Mouse (Mus musculus) spleen, adult 18-20 months (tissue): Measurements from ENCODE around the gene Bcam.
A peak's percentile ranks its signal among the peaks of the same experiment; 100 is the strongest.

Experiments
- DNase-seq, 2 experiments: peaks; one replicate each; pipeline ENCODE4 v3.0.0; 2022; ENCODE audit warnings: mixed read lengths in 2 of 2

Gene Bcam

DNA sequence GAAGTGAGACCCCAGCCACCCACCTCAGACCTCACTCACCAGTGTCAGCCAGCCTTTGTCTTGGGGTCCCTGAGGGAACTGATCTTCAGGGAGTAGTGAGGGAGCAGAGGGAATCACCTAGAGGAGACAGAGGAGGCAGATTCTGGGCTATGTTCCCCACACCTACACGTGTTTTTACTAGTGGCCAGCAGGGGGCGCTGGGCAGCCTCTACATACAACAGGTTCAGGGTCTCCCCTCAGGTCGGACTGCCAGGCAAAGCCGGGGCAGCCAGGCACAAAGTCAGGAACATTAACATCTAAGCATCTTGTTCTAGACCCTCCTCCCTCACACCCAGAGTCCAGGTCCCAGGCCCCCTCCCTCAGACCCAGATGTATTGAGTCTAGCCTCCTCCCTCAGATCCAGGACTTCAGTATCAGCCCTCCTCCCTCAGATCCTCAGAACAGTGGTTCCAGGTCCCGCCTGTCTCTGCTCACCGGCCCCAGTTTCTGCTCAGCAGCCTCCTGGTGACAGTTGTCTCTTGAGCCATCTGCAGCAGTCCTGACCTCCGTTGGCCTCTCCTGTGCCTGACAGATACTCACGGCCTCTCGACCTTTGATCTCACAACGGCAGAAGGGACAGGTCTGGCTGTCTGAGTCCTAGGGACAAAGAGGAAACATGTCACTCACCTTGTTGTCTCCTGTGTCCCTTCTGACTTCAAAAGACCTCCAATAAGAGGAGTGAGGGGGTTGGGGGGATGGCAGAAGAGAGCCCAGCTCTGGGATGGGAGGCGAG lies 14.1 kb upstream of the Bcam start:
- DNase-seq = no peak

DNA sequence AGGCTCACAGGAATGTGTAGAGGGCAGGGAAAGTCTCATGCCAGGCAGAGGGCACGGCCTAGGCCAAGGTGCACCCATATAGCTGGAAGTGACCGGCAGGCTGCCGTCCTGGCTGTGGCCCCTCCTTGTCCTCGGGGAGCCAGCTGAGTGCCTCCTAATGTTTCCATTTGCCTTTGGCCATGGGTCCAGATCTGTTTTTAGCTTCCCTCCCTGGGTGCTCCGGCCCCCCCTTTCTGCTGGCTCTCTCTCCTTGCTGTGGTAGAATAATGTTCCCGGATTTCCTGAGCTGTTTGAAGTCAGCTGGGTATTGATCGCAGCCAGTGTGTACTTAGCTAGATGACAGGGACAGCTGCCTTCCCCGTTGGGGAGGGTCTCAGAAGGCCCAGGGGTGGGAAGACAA lies 12.8 kb upstream of the Bcam start:
- DNase-seq = no peak

DNA sequence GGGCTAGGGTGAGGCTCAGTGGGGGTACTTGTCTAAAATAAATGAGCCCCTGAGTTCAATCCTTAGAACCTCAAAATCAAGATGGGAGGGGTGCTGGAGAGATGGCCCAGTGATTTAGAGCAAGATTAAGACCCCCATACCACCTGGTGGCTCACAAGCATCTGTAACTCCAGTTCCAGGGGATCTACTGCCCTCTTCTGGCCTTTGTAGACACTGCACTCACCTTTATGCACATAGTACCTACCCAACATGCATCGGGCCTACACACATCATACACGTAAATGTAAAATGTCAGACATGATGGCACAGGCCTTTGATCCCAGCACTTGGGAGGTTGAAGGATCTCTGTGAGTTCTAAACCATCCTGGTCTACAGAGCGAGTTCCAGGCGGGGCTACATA lies 11.8 kb upstream of the Bcam start:
- no peak for DNase-seq

DNA sequence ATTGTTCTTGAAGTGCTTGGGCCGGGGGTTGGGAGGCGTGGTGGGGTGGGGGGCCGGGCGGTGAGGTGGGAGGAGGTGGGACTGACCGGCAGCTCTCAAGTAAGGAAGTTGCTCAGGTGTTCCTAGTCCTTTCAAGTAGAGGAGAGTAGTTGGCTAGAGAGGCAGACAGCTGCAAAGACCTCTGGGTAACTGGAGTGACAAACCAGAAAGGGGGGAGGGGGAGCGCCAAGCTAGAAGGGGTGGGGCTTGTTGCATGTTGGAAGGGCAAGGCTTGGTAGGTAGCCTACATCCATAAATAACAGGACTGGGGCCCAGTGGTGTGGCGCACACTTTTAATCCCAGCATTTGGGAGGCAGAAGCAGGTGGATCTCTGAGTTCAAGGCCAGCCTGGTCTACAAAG lies 10.9 kb upstream of the Bcam start:
- no peak for DNase-seq

DNA sequence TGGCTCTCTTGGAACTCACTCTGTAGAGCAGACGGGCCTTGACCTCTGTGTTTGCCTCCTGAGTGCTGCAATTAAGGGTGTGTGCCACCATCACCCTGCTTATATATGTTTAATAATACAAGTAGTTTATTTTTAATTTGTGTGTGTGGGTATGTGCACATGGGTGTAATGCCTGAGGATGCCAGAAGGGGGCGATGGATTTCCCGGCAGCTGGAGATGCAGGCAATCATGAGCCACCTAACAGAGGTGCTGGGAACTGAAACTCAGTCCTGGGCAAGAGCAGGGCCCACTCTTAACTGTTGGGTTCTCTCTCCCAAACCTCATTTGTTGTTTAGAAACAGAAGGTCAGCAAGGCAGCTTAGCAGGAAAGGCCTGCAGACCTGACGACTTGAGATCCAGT lies 9.1 kb upstream of the Bcam start:
- DNase-seq = no peak

DNA sequence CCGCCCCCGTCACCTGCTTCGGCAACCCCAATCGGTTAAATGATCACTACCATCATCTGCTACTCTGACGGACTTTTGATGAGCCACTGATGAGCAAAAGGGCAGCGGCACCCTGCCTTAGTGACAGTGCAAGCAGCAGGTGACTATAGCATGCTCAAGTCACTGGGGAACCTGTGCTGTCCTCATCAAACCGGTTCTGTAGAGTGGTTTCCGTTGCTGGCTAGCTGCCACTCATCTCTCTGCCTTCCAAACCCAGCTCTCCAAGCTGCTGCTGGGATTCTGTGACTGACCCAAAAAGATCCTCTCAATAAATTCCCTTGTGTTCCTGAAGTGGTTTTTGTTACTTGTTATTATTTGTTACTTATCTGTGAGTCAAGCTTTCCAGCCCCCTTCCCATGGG lies 7.8 kb upstream of the Bcam start:
- DNase-seq = no peak

DNA sequence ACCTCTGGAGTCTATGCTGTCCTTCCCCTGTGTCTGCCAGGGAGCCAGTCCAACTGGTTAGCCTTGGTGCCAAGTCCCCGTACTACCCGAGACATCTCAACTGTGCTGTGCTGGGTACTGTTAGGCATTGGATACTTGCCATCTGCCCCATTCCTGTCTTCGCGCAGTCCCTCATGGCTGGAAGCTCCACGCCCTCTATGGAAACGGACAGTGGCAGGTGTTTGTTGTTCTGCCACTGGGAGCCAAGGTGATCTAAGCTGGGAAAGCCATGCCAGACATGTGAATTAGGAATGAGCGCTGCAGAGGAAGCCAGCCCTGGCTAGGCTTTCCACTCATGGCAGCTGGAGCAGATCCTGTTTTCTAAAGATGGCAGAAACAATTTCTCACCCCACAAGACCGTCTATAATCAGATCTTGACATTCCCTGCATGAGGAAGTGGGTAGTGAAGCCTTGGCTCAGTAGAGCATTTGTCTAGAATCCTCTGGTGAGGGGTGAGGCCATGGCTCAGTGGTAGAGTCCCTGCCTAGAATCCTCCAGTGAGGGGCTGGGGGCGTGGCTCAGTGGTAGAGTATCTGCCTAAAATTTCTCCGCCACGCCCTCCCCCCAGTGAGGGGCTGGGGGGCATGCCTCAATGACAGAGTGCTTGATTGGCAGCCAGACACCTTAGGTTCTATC lies 6.4 kb upstream of the Bcam start:
- DNase-seq = no peak

DNA sequence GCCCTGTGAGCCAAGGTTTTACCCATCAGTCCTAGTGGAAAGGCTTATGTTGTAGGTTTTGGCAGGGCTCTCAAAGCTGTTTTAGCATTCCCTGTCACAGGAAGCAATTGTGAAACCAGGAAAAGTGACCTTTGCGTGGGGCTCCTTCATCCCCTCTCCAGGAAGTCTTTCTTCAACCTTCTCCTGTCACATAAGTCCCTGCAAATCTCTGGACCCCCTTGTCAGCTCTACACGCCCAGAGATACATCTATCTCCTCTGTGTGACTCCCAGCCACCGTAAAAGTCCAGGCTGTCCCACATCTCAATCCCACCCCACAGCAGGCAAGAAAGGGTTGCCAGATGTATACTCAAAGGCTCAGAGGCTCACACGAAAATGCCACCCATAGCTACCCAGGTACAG lies 866 bp upstream of the Bcam start:
- no peak for DNase-seq

DNA sequence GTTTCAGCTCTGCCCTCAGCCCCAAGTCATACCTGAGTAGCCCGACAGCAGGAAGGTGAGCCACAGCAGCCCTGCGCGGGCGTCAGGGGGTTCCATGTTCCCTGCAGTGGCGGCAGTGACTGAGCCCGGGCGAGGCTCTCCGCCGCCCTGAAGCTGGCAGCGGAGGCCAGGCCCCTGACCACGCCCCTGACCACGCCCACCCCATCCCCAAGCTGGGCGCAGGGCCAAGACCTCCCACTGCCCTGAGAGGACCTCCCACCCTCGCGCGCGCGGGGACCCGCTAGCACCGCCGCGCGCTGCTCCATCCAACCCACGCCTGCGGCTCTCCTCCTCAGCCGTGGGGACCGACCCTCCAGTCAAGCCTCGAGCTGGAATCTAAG lies 451 bp downstream of the Bcam start:
- peak; percentile 42 to 64 for DNase-seq

DNA sequence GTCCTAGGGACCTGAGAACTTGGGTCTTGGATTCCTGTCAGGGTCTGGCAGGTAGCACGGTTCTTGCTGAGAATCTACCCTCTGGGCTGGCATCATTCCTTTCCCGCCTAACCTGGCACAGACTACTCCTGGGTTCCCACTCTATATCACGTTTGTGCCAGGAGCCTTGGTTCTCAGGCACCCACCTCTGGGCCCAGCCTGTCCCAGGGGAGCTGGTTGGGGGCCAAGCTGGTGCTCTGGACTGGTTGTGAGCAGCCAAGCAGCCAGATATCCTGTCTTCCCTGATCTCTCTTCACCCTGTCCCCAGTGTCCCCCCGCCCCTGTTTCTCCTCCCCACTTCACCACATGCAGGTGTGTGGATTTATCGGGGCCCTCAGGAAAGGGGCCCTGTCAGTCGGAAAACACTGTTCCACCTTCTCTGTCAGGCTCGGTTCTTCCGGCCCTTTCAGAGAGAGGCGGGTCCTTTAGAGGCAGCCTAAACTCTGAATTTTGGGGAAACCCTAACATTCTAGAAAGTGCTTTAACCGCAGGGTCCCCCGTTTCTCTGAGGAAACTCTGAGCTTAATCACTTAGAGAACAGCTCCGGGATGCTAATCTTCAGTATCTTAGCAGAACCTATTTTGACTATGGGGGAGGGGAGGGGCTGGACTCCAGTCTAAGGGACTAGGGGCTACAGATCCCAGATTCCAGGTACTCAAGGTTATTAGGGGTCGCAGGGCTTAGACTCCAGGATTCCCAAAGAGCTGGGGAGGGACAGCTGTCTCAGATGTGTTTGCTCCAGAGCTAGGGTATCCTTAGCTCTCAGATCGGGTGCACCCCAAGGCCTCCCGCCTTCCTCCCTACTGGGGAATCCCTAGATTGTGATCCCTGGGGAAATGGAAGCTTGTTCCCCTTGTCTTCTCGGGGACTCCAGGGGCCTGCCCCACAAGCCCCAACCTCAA lies 1.1 kb downstream of the Bcam start:
- no peak for DNase-seq

DNA sequence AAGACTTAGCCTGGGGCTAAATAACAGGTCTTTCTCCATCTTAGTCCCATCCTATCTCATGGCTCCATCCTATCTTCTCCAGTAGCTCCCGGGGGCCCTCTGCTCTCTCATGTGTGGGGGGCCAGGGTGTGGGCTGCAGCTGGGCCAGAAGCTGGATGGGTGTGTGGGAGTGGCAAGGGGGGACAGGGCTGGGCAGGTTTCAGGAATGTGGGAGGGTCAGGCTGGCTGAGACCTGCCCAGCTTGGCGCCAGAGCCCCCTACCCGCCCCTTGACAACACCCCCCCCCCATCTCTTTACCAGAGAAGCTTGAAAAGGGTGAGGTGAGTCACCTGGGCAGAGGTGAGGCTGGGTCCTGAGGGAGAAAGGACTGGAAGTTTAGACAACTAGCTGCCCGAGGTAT lies 1.8 kb downstream of the Bcam start:
- DNase-seq = no peak

DNA sequence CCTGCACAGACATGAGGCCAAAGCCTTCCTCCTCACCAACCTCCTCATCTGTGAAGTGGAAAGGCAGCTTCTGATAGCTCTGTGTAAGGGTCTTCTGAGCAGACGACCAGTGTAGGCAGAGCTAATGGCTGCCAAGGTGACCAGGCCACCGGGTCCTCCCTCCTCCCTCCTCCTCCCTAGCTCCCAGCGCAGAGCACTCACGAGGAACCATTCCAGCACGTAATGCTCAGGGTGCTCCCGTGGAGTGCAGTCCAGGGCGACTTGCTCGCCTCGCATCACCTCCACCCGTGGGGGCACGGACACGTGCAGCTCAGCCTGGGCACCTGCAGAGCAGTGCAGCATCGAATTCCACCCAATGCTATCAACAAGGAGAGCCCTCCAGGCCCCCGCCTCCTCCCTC lies 2.6 kb downstream of the Bcam start:
- no peak for DNase-seq

DNA sequence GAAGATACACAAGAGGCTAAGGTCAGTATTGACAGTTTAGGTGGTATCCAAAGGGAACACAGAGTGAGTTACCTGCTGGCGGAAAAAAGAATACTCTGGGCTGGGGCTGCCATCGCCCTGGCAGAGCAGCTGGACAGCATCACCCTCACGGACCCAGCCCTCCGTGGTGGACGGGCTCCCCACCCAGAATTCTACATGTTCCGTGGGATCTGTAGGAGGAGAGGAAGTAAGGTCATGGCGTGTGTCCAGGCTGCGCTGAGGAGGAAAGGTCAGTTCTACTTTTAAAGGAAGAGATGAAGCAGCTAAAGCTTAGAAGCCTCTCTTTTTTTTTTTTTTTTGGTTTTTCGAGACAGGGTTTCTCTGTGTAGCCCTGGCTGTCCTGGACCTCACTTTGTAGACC lies 6.2 kb downstream of the Bcam start:
- DNase-seq = no peak

DNA sequence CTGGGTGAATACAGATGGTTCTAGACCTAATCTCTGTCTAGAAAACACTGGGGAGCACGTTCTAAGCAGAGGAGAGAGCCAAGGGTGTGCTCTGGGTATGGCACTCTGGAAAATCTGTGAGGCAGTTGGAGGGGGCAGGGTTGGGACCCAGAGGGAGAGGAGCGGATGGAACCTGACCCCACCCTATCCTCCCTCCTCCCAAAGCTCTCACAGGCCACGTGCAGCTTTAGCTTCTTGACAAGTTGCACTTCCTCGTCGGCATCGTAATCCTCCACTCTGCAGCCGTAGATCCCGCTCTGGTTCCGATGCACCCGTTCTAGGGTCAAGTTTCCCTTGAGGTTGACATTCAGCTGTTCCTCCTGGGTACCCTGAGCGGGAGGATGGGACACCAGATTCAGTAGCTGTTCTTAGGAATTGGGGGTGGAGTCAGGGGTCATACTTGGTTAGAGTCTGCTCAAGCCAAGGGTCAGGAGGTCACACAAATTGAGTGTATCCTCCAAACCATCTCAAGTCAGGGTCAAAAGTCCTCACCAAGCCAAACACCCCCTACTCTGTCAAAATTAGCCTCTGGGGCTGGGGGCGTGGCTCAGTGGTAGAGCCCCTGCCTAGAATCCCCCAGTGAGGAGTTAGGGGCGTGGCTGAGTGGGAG lies 6.9 kb downstream of the Bcam start:
- DNase-seq = no peak

DNA sequence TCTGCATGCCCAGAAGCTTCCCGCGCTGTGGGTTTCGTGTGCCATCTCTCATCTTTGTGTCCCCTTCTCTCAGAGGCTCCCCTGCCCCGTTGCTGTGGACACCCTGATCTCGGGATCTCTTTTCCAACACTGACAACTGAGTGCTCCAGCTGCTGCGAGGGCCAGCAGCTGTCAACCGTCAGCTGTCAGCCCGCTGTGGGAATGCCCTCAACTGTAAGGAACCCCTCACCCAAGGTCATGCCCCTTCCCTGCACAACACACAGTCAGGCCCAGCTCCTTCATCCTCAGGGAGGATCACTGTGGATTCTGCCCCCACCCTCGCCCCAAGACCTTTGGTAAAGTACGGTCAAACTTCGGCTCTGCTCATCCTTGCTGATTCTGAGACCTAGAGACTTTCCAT lies 8.5 kb downstream of the Bcam start:
- no peak for DNase-seq

DNA sequence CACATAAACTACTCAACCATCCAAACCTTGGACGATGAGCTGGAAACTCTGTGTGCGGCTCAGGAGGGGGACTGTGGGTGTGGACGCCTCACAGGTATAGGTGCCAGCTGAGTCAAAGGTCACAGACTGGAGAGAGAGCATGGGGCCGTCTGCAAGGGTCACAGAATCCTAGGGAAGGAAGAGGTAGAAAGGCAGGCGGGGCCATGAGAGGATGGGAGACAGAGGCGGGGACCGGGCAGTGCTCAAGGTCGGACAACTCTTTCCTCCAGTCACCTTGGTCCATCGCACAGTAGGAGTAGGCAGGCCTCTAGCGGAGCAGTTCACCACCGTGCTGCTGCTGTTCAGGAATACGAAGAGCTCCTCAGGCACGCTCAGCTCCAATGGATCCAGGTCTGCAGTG lies 10.8 kb downstream of the Bcam start:
- no peak for DNase-seq

DNA sequence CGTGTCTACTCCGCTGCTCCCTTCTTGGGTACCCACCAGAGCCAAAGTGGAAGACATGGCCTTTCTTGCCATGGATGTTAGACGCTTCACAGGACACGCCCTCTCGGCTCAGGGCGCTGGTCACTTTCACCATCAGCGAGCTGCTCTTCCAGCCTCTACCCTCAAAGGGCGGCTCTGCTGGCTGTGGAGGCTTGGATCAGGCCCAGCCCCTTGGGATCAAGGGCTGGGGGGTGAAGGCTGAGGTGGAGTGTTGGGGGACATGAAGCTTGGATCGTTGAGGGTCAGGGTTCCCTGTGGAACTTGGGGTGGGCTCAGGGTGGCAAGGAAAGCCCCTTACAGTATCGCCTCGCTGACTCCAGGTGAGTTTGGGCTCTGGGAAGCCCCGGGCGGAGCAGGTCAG lies 12.2 kb downstream of the Bcam start:
- DNase-seq = no peak

DNA sequence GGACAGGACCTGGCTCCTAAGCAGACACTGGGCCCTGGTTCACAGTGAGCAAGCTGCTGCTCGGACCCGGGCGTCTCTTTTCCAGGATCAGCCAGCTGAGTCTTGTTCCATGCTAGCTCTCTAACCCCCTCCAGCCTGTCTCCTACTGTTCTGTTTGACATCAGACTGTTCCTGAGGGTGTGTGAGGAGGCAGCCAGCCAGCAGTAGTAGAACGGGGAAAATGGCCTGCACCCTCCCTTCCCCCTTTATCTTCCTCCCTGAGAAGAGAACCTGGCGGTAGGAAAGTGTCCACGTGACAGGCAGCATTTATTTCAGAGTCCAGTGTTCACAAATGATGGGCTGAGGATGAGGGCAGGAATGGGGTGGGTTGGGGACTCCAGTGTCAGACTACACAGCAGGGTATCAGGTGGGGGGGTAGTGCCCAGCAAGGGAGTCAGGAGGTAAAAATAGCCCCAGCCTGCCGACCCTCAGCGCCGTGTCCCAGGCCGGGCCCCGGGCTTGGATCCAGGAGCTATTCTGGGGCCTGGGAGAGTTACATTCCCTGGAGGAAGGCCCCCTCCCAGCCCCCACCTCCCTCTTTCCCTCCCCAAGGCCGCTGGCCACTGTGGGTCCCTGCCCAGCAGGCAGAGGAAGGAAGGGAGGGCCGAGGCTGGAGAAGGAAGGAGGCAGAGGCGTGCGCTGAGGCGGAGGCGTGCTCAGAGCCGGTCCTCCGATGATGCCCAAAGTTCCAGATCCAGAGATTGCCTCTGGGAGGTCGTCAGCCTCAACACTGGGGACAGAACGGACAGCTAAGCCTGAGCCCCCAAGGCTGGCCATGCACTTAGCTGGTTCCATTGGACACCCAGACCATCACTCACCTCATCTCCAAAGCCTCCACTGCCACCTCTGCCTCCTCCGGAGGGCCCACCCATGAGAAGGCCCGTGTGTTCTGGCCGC lies 14.7 kb downstream of the Bcam start:
- DNase-seq = no peak

DNA sequence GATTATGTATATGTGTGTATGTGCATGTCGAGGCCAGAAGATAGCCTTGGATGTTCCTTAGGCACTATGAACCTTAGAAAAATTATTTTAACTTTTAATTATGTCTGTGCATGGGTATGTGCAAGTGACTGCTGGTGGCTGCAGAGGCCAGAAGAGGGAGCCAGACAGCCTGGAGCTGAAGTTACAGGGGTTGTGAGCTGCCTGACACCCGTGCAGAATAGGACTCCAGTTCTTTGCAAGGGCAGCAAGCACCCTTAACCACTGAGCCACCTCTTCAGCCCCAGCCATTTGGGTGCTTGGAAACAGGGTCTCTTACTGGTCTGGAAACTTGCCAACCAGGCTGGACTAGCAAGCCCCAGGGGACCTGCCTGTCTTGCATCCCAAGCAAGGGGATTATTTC lies 15.8 kb downstream of the Bcam start:
- DNase-seq = no peak

DNA sequence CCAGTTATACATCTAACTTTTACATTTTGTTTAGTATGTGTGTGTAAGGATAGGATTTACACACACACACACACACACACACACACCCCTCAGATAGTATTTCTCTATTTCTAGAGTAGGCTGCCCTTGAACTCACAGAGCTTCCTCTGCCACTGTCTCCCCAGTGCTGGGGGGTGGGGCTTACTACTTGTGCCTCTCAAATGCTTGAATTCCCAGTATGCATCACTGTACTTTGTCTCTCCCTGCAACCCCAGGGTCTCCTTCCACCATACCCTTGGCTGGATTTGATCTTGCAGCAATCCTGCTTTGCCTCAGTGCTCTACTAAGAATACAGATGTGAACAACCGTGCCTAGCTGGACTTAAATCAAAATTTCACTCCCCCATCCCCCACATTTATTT lies 16.8 kb downstream of the Bcam start:
- DNase-seq = no peak

DNA sequence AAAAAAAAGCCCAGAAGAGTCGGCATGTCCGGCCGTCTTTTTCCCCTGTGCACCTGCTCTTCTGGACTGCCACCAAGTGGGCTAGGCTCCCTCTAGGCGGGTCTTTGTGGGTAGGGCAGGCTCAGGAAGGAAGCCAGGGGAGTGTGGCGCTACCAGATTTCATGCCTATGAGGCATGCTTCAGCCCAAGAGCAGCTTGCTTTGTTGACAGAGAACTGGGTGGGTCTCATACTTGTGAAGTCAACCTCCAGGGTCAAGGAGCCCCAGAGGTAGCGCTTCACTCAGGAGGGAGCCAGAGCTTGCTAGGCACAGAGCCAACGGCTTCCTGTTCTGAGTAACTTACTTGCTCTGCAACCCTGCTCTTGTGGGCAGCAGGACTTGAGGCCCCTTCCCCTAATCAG lies 17.2 kb downstream of the Bcam start:
- no peak for DNase-seq

DNA sequence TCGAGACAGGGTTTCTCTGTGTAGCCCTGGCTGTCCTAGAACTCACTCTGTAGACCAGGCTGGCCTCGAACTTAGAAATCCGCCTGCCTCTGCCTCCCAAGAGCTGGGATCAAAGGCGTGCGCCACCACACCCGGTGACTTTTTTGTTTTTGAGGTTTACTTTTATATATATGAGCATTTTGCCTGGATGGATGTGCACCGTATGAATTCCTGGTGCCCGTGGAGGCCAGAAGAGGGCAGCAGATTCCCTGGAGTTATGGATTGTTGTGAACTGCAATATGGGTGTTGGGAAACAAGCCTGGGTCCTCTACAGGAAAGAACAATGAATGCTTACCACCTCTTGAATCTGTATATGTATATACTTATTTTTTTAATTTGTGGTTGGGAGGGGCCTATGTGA lies 18.2 kb downstream of the Bcam start:
- DNase-seq = no peak
